Mouse (Mus musculus) monocyte, adult 2 months (primary cell): ENCODE data around the gene Usp49.
A peak's percentile ranks its signal among the peaks of the same experiment; 100 is the strongest.
"Not testable (repeated sequence)": the region's sequence is repeated elsewhere in the genome, so short reads cannot be mapped to it uniquely, and the experiment has no call there.

ENCODE experiments used
- DNase-seq, 2 experiments: peaks; one replicate each; pipeline ENCODE4 v3.0.0; 2022; ENCODE audit warnings: low spot score in 2 of 2, low read depth in 1 of 2

The Usp49 gene

DNA sequence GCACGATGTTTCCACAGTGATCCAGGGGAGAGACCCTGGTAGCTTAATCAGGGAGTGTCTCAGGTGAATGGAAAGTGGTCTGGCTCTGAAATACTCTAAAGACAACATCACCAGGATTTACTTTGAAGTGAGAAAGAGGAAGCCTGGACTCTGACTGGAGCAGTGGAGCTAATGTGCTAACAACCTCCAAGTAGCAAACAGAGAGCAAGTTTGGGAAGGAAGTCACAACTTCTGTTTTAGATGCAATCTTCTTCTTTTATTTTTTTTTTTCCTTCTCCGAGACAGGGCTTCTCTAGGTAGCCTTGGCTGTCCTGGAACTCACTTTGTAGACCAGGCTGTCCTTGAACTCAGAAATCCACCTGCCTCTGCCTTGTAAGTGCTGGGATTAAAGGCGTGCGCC is 21.3 kb upstream of the Usp49 start:
- DNase-seq, result no peak

DNA sequence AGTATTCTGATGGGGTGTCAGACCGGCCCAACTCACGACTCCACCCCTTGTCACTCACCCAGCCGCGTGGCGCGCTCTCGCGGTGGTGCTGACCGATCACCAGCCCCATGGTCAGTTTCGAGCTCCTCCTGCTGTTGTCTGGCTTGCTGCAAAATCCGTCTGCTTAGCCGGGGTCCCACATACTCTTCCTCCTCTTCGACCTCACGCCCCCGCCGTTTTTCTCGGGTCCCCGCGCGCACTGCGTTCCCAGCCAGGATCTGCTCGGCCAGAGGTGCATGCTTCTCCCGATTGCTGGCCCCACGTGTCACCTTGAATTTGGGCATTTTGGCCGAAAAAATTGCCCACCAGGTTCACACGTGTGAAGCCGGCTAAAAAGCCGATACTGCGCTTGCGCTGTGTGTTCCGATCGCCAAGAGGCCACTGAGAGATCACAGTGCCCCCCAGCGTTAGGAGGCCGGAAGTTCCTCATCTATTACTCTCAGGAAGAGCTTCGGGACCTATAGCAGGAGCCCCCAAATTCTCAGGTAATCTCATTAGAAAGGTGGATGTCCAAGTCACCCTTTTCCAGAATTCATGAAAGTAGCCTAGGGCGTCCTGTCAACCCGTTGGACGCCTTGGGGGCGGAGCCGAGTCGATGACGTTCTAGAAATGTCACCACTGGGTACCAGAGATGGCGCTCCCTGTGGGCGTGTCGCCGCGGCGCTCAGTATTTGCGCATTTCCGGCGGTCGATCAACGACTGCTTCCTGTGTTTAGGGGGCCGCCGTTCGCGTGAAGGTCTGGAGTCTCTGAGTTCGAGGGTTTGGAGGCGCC is 19.4 kb upstream of the Usp49 start, which contains the start of the genes Bysl, Med20 and Gm20517:
Bysl (minus strand) TSS at position 644 of the 812 bp plus-strand sequence.
Med20 (plus strand) TSS at position 734 of the 812 bp plus-strand sequence.
Gm20517 (plus strand) TSS at position 741 of the 812 bp plus-strand sequence.
- DNase-seq, result peak; percentile 85 to 92

DNA sequence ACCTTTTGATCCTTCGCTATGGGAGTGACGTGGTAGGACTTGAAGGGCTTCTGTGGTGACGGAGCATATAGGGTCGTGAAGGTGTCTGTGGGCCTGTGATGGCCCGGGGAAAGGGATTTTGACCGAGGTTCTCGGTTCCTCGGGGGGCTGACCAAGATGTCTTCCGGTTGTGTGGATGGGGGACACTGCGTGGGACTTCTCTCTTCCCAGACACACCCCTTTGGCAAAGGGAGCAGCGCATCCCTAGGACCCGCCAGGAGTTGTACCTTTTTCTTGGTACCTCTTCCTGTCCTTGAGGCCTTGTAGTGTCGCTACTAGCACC is 18.9 kb upstream of the Usp49 start:
- DNase-seq, result no peak

DNA sequence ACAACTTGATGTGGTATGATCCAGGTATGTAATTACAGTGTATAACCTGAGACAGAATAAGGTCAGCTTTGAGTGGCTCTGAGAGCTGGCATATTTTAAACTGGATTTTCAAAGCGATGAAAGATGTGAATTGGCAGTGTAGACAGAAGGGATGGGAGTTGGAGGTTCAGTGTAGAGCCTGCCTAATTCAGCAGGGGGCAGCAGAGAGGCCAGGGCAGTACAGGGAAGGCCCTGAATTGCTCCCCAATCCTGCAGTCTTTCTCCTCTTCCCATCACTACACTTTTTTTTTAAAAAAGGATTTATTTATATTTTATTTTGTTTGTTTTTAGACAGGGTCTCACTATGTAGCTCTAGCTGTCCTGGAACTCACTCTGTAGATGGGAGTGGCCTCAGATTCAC is 16.5 kb upstream of the Usp49 start:
- DNase-seq, result no peak

DNA sequence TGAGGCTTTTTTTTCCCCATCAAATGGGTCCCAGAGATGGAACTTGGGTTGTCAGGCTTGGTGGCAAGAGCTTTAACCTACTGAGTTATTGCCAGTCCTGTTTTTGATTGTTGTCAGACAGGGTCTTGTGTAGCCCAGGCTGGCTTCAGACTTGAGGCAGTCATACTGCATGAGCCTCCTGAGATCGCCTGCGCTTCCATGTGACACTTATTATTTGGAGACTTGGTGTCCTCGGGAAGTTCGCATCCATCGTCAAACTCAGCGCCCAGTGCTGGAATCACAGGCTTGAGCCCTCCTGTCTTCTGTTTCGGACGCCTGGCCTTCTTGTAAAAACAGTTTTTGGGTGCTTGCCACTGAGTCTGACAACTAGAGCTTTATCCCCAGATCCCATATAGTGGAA is 14.4 kb upstream of the Usp49 start:
- DNase-seq, result no peak

DNA sequence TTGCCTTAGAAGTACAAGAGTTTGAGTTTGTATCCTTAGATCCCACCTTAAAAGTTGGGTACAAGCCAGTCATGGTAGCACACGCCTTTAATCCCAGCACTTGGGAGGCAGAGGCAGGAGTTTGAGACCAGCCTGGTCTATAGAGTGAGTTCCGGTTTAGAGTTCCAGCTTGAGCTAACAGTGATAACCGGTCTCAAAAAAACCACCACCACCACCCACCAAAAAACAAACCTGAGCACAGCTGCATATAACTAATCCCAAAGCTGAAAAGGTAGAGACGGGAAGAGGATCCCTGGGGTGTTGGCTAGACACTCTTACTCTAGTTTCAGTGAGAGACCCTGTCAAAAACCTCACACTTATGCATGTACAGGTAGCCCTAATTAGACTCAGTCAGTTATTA is 13.8 kb upstream of the Usp49 start:
- no peak for DNase-seq

DNA sequence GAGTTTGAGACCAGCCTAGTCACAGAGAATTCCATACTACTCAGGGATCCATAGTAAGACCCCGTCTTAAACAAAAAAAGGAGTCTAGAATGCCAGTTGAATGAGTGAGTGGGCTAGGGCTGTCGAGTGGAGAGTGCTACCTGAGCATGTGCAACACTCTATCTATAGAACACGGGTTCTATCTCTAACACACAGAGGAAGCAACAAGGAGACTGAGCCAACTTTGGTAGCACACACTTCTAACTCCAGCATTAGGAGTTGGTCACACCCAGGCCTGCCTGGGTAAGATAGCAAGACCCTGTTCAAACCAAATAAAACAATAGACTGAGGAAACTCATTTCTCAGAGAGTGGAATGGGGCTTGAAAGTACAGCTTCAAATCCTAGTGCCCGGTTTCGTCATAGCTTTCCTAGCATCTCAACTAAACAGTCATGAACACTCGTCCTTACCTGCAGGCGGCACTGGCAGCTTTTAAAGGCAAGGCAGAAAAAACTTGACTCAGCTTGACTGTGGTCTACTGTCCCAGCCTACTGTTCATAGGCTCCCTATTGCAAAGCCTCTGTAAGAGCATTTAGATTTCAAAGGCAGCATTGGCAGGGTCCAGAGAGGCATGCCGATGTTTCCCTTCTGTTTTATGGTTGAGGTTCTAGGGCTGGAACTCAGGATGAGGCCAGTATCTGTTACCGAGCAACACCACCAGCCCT is 12.7 kb upstream of the Usp49 start:
- no peak for DNase-seq

DNA sequence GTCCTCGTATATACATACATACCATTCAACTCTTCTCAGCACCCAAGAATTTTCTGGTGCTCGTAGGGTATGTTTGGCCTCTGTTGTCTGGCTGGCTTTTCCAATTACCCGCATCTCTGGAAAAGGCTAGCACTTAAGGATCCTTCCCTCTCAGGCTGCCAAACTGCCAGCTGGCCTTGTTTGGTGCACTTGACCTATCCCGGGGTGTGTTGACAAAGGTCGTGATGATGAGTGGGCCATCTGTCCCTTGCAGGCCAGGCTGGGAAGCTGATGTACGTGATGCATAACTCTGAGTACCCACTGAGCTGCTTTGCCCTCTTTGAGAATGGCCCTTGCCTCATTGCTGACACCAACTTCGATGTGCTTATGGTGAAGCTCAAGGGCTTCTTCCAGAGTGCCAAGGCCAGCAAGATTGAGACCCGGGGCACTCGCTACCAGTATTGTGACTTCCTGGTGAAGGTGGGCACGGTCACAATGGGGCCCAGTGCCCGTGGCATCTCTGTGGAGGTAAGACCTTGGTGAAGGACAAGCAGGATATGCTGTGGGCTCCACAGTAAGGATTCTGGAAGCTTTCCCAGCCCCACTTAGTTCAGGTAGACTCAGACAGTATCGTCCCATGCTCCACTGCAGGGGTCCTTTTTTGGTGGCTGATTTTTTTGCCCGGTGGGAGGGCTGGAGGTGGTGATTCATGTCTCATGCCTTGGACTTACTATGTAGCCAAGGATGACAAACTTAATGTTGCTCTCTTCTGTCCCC is 11.8 kb upstream of the Usp49 start:
- DNase-seq, result no peak

DNA sequence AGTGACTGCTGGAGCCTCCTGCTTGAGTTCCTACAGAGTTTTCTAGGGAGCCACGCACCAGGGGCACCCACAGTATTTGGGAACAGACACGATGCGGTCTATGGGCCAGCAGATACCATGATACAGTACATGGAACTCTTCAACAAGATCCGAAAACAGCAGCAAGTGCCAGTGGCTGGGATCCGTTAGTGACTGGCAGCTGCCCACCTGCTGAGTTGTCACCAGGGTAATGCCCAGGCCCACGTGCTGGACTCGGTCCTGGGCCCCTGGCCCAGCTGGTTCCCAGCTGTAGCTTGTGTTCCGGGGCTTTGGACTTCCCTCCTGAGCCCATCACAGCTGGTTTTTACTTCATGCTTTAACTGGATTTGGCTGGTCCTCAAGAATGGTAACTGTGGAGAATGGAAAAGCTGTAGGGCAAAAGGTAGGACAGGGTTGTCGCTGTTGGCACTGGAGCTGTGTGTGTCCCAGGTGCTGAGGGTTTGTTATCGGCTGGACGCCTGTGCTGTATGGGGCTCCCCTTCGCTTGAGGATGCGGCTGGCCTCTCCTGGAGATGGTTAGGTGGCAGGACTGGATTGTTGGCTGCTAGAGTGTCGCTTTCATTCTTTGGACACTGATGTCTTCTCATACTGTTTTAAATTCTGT is 7.5 kb upstream of the Usp49 start:
- no peak for DNase-seq

DNA sequence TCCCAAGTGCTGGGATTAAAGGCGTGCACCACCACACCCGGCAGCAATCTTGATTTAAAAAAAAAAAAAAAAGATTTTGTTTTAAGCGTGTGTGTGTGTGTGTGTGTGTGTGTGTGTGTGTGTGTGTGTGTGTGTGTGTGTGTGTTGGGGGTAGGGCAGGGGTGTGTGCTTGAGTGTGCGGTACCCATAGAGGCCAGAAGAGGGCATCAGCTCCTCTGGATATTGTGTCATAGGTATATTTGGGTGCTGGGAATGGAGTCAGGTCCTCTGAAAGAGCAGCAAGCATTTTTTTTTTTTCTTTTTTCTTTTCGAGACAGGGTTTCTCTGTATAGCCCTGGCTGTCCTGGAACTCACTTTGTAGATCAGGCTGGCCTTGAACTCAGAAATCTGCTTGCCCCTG is 5.9 kb upstream of the Usp49 start:
- DNase-seq, result not testable (repeated sequence)

DNA sequence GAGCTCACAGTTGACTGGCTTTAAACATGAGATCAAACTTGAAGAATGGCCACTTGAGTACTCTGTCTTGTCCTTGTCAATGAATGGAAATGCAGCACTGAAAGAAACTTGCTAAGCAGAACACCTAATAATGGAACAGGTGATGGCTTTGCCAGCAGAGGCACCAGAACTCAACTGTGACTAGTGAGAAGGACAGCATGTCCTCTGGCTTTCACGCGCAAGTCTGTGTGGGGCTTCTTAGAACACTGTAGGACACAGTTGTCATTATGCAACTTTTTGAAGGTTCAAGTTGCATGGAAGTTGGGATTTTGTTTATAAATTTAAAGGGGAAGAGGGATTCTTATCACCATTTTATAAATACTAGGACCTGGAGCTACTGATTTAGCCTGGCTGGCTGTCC is 5.4 kb upstream of the Usp49 start:
- no peak for DNase-seq

DNA sequence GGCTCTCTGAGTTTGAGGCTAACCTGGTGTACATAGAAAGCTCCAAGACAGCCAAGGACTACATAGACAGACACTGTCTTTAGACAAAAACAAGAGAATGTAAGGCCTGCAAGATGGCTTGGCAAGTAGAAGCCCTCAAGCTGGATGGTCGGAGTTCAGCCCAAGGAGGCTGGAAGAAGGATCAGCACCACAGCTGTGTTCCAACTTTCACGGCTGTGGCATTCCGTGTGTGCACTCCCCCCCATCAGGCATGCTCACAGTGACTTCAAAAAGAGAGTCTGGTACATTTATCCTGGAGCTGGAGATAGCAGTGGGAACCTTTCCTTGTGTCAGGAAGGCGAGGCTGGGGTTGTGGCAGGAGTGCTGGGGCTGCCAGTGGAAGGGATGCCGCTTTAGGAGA is 4.5 kb upstream of the Usp49 start:
- DNase-seq, result no peak

DNA sequence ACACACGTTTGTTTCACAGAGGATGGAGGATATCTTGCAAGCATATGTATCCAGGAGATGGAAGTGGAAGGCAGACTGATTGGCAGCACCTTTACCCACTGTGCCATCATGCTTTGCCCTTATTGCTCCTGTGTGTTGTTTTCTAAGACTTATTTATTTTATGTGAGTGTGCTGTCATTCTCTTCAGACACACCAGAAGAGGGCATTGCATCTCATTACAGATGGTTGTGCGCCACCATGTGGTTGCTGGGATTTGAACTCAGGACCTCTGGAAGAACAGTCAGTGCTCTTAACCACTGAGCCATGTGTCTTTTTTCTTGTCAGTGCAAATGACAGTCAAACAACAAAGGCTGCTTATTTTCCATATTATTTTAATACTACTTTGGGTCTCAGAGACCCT is 2.7 kb upstream of the Usp49 start:
- no peak for DNase-seq

DNA sequence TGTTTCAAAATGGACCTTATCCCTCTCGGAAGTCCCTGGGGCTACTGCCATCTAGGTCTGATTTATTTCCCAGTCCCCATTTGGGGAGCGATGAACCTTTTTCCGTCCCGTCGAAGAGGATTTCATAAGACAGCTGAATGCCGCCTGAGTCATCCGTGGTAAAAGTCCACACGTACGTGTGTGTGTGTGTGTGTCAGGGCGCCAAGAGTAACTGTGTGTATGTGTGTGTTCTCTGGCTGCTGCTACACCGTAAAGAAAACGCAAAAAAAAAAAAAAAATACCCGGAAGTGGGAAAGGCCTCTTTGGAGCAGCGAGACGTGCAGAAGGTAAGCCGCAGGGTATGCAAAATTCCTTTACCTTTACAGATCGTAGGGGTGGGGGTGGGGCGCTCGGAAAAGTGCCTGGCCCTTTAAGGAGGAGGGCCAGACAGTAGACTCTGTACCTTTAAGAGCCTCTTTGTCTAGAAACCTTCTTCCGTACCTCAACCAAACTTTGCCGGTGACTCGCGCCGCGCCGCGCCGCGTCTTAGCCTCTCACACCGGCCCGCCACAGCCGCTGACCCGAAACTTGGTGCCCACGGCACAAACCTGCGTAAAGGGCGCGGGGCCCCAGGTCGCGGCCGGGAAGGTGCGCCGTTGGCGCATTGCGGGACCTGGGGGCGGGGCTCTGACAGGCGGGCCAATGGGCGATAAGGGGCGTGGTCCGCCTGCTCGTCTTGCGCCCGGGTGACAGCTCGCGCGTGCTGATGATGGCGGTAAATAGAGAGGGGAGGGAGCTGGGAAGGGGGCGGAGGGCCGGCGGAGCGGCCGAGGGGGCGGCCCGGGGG is 1.4 kb upstream of the Usp49 start:
- DNase-seq, result peak; percentile 76 to 87

DNA sequence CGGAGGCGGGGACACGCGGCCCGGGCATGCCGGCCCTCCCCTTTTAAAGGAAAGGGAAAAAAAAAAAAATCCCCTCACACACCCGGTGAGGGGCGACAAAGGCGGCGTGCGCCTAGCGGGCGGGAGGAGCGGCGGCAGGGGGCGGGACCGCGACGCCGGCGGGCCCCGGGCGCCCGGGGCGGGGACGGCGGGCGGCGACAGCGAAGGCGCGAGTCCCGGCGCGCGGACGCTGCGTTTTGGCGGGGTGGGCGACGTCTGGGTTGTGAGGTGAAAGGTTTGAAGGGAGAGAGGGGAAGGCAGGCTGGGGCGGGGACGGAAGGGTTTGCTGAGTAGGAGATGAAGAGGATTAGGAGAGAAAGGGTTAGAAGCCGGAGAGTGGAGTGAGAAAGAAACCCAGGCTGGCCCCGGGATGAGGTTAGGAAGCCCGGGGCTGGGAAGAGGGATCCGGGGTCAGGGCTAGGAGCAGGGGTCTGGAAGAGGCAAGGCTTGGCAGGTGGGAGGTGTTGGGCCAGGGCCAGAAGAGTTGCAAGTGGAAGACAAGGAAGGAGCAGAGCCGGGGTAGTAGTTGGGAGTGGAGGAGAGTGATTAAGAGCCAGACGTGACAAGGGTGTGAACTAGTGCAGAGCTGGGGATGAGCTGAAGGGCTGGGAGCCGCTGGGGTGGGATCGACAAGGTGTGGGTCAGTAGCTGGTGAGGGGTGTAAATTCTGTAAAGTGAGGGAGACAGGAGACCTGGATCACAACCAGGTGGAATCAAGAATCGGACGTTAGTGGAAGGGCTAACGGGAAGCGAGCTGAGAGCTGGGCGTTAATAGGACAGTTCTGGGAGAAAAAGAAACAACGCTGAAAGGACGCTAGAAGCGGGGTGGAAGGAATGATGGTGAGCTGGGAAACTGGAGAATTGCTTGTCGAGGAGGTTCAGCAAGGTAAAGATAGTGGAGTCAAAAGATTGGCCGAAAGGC is 493 bp upstream of the Usp49 start:
- DNase-seq, result no peak

DNA sequence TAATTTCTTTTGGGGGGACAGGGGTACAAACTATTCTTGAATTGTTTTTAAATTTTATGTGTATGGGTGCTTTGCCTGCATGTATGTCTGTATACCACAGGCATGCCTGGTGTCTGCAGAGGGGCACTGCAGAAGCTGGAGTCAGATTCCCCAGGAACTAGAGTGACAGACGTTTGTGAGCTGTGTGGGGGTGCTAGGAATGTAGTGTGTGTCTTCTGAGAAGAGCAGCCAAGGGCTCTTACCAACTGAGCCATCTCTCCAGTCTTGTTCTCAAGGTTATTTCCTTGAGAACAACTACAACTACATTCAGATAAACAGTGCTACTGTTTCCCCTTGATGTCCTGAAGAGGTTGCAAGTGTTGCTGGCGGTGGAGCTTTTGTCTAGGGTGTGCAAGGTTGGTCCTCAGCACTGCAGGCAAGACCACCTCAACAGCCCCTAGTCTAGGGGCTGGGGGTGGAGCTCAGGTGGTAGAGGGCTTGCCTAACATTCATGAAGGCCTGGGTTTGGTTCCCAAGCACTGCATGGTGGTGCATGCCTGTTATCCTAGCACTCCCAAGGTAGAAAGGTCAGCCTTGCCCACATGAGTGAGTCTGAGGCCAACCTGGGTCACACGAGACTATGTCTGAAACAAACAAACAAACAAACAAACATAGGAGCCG is 1.8 kb downstream of the Usp49 start:
- no peak for DNase-seq

DNA sequence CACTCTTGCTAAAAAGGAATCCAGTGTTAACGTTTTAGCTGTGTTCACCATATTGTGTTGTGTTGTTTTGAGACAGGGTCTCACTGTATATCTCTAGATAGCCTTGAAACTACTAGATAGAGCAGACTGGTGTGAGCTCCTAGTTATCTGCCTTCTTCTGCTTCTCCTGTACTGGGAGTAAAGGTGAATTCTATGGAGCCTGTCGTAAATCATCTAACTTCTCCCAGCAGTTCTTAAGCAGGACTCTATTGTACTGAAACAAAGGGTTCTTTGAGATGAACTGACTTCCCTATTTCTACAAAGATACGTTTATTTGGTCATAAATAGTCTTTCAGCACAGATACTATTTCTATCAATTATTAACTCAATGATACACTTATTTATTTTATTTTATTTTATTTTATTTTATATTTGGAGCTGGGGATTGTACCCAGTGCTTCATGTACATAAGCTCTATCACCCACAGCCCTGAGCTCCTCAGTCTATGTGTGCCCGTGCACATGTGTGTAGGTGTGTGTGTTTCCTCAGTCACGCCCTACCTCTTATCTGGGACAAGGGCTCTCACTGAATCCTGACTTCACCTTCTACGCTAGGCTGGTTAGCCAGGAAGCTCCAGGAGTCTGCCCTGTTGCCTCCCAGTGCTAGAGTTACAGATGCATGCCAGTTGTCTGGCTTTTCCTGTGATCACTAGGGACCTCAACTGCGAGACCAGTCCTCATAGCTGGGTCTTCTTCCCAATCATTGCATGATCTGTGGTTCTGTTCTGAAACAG is 3.7 kb downstream of the Usp49 start:
- no peak for DNase-seq

DNA sequence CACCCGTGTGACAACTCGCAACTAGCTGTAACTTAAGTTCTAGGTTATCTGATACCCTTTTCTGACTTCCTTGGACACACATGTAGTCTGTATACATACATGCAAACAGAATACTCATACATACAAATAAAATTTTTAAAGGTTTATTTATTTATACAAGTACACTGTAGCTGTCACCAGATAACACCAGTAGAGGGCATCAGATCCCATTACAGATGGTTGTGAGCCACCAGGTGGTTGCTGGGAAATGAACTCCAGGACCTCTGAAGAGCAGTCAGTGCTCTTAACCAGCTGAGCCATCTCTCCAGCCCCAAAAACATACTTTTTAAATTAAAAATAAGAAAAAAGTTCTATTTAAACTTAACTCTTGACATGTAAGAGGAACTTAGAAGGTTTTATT is 12.5 kb downstream of the Usp49 start:
- no peak for DNase-seq
